In the genomic region with DNA sequence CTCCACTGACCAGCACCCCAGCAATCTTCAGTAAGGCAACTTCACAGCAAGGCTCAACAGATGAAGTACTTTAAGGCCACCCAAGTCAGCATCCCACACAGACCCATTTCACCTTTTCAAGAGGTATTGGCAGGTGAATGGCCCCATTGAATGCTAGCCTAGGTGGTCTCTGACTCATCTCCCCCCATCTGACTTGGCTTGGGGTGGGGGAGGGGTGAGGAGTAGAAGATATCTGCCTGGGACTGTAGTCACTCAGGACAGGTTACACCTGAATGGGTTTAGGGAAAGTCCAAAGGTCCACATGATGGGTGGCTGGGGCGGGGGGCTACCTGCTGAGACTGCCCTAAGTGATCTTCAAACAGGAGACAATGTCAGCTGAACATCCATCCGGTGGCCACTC, we compare ENCODE assay signal across 24 mouse cellular contexts.
"Had no signal": no experiment of that assay in that cellular context is flagged by ENCODE, and none has a peak within 500 bp of the region (broad histone marks: within the 10 kb centered on the region; RNA-seq: fewer than 3 reads in every experiment).

No protein-coding gene starts in this region.

- H3K9ac ChIP-seq: embryonic facial prominence, embryonic 12.5 days; embryonic facial prominence, embryonic 13.5 days; embryonic facial prominence, embryonic 15.5 days; forebrain, embryonic 12.5 days; forebrain, embryonic 13.5 days; forebrain, embryonic 15.5 days; forebrain, postnatal 0 days had no signal

- H3K27ac ChIP-seq: embryonic facial prominence, embryonic 10.5 days; embryonic facial prominence, embryonic 12.5 days; embryonic facial prominence, embryonic 13.5 days; embryonic facial prominence, embryonic 15.5 days; forebrain, embryonic 10.5 days; forebrain, embryonic 12.5 days; forebrain, embryonic 13.5 days; forebrain, embryonic 15.5 days; gastrocnemius, adult 2 months; heart, adult 2 months had no signal

- H3K36me3 ChIP-seq: embryonic facial prominence, embryonic 12.5 days; embryonic facial prominence, embryonic 13.5 days; embryonic facial prominence, embryonic 15.5 days; forebrain, embryonic 10.5 days; forebrain, embryonic 12.5 days; forebrain, embryonic 15.5 days had no signal

- H3K27me3 ChIP-seq: embryonic facial prominence, embryonic 12.5 days; forebrain, embryonic 15.5 days had no signal

- H3K4me1 ChIP-seq: embryonic facial prominence, embryonic 12.5 days; forebrain, embryonic 12.5 days had no signal

- DNase-seq: cerebellum, adult 9-11 months; cerebellum, postnatal 10 days; cerebellum, postnatal 14 days; cerebellum, postnatal 25 days; cerebellum, postnatal 36 days; embryo, embryonic 11 days; forebrain, postnatal 0 days; gastrocnemius, adult 2 months; gastrocnemius, postnatal 10 days; gastrocnemius, postnatal 14 days; gastrocnemius, postnatal 25 days; gastrocnemius, postnatal 36 days; heart, adult 11 months; heart, adult 18-20 months; heart, adult 2 months had no signal

- H3K4me3 ChIP-seq: embryonic facial prominence, embryonic 10.5 days; embryonic facial prominence, embryonic 12.5 days; embryonic facial prominence, embryonic 13.5 days; embryonic facial prominence, embryonic 15.5 days; erythroblast, embryonic 14.5 days; forebrain, embryonic 10.5 days; forebrain, embryonic 12.5 days; forebrain, embryonic 13.5 days; forebrain, embryonic 15.5 days; gastrocnemius, adult 2 months; heart, adult 2 months had no signal

- H3K9me3 ChIP-seq: embryonic facial prominence, embryonic 13.5 days; embryonic facial prominence, embryonic 15.5 days; forebrain, embryonic 15.5 days had no signal
